Mouse (Mus musculus): ENCODE results near the gene Isx. TPM values are rescaled to one million over a fixed set of nuclear protein-coding genes. Genes with fewer than 3 reads are reported as not detected.
A peak's percentile ranks its signal among the peaks of the same experiment; 100 is the strongest.

The Isx gene
- polyA plus RNA-seq, 1 experiment from 2014 or later, result 76.3 TPM

GRCm38 (mm10) chr8:74903054-74903842 is 30.3 kb downstream of the Isx start:
- no peak overlapping the region for H3K4me2 ChIP-seq (replicated peaks)
- H3K9me3 ChIP-seq, result no peaks in the 10 kb centered on the region
- H3K9ac ChIP-seq, result no peak overlapping the region
- no peaks in the 10 kb centered on the region for H3K27me3 ChIP-seq (replicated peaks)
- H3K4me3 ChIP-seq (replicated peaks), result no peak overlapping the region
- no peaks in the 10 kb centered on the region for H3K36me3 ChIP-seq
- peak; percentile 65 for ATAC-seq
- H3K4me1 ChIP-seq (replicated peaks), result peaks cover 12% of the 10 kb centered on the region
- peak overlapping the region; percentile 19; the same call in 1 of the 2 replicates for H3K27ac ChIP-seq
- WGBS, result 34% methylated on average over 6 of the region's 6 CpGs

GRCm38 (mm10) chr8:74906333-74906732 is 33.4 kb downstream of the Isx start:
- H3K36me3 ChIP-seq, result no peaks in the 10 kb centered on the region
- no peak for ATAC-seq
- no peak overlapping the region for H3K9ac ChIP-seq
- no peak overlapping the region for H3K4me3 ChIP-seq (replicated peaks)
- no peak overlapping the region for H3K27ac ChIP-seq
- peaks cover 12% of the 10 kb centered on the region for H3K4me1 ChIP-seq (replicated peaks)
- no peaks in the 10 kb centered on the region for H3K9me3 ChIP-seq
- no peak overlapping the region for H3K4me2 ChIP-seq (replicated peaks)
- H3K27me3 ChIP-seq (replicated peaks), result no peaks in the 10 kb centered on the region
- 64% methylated on average over 1 of the region's 1 CpGs for WGBS

- H3K9me3 ChIP-seq, result no peaks in the 10 kb centered on the region
- peak; percentile 45 for ATAC-seq
- H3K4me1 ChIP-seq (replicated peaks), result no peaks in the 10 kb centered on the region
- H3K4me2 ChIP-seq (replicated peaks), result no peak overlapping the region
- H3K27ac ChIP-seq, result no peak overlapping the region
- H3K36me3 ChIP-seq, result no peaks in the 10 kb centered on the region
- no peak overlapping the region for H3K4me3 ChIP-seq (replicated peaks)
- H3K27me3 ChIP-seq (replicated peaks), result no peaks in the 10 kb centered on the region
- H3K9ac ChIP-seq, result no peak overlapping the region
- 82% methylated on average over 1 of the region's 1 CpGs for WGBS
Measured at GRCm38 (mm10) chr8:74910708-74911107, 37.7 kb downstream of the Isx start.

GRCm38 (mm10) chr8:74920691-74921421 is 47.9 kb downstream of the Isx start:
- Histone ChIP-seq H3K36me3 (no peaks in the 10 kb centered on the region), H3K27me3 (replicated peaks) (no peaks in the 10 kb centered on the region), H3K4me3 (replicated peaks) (no peak overlapping the region), H3K9me3 (no peaks in the 10 kb centered on the region), H3K9ac (no peak overlapping the region), H3K27ac (peak overlapping the region; percentile 67), H3K4me1 (replicated peaks) (0 out of 2 replicates have a peak, but pooled peaks cover 3% of the 10 kb centered on the region), H3K4me2 (replicated peaks) (0 out of 2 replicates have a peak overlapping the region, but pooled peaks have one; percentile 12)
- ATAC-seq, result peak; percentile 96
- WGBS, result 31% methylated on average over 8 of the region's 8 CpGs

GRCm38 (mm10) chr8:74921882-74922518 is 49.0 kb downstream of the Isx start:
- 0 out of 2 replicates have a peak, but pooled peaks cover 3% of the 10 kb centered on the region for H3K4me1 ChIP-seq (replicated peaks)
- no peak overlapping the region for H3K9ac ChIP-seq
- no peak overlapping the region for H3K4me2 ChIP-seq (replicated peaks)
- H3K27ac ChIP-seq, result peak overlapping the region; percentile 6; the same call in 1 of the 2 replicates
- no peaks in the 10 kb centered on the region for H3K27me3 ChIP-seq (replicated peaks)
- no peaks in the 10 kb centered on the region for H3K36me3 ChIP-seq
- 65% methylated on average over 4 of the region's 4 CpGs for WGBS
- peak; percentile 34; the same call in 1 of the 2 replicates for ATAC-seq
- no peak overlapping the region for H3K4me3 ChIP-seq (replicated peaks)
- no peaks in the 10 kb centered on the region for H3K9me3 ChIP-seq

GRCm38 (mm10) chr8:74927940-74928339 is 55.0 kb downstream of the Isx start:
- no peak overlapping the region for H3K4me3 ChIP-seq (replicated peaks)
- no peaks in the 10 kb centered on the region for H3K27me3 ChIP-seq (replicated peaks)
- no peak overlapping the region for H3K27ac ChIP-seq
- WGBS, result 41% methylated on average over 1 of the region's 1 CpGs
- no peaks in the 10 kb centered on the region for H3K9me3 ChIP-seq
- no peak overlapping the region for H3K9ac ChIP-seq
- no peak for ATAC-seq
- no peaks in the 10 kb centered on the region for H3K4me1 ChIP-seq (replicated peaks)
- H3K36me3 ChIP-seq, result no peaks in the 10 kb centered on the region
- no peak overlapping the region for H3K4me2 ChIP-seq (replicated peaks)

- H3K9ac ChIP-seq, result no peak overlapping the region
- H3K36me3 ChIP-seq, result no peaks in the 10 kb centered on the region
- 25% methylated on average over 3 of the region's 3 CpGs for WGBS
- peak; percentile 71 for ATAC-seq
- H3K9me3 ChIP-seq, result no peaks in the 10 kb centered on the region
- no peak overlapping the region for H3K27ac ChIP-seq
- H3K4me3 ChIP-seq (replicated peaks), result no peak overlapping the region
- no peaks in the 10 kb centered on the region for H3K4me1 ChIP-seq (replicated peaks)
- H3K4me2 ChIP-seq (replicated peaks), result no peak overlapping the region
- no peaks in the 10 kb centered on the region for H3K27me3 ChIP-seq (replicated peaks)
Measured at GRCm38 (mm10) chr8:74930731-74931130, 57.8 kb downstream of the Isx start.

GRCm38 (mm10) chr8:74935308-74935707 is 62.3 kb downstream of the Isx start:
- Histone ChIP-seq H3K4me1 (replicated peaks) (no peaks in the 10 kb centered on the region), H3K9me3 (no peaks in the 10 kb centered on the region), H3K9ac (no peak overlapping the region), H3K27ac (no peak overlapping the region), H3K36me3 (no peaks in the 10 kb centered on the region), H3K4me2 (replicated peaks) (no peak overlapping the region), H3K27me3 (replicated peaks) (no peaks in the 10 kb centered on the region), H3K4me3 (replicated peaks) (no peak overlapping the region)
- WGBS, result 28% methylated on average over 6 of the region's 6 CpGs
- peak; percentile 52; the same call in 1 of the 2 replicates for ATAC-seq

GRCm38 (mm10) chr8:74936656-74937055 is 63.7 kb downstream of the Isx start:
- H3K4me2 ChIP-seq (replicated peaks), result no peak overlapping the region

GRCm38 (mm10) chr8:74942056-74942455 is 69.1 kb downstream of the Isx start:
- H3K4me3 ChIP-seq (replicated peaks), result no peak overlapping the region
- no peak overlapping the region for H3K27ac ChIP-seq
- ATAC-seq, result no peak
- no peak overlapping the region for H3K9ac ChIP-seq
- H3K27me3 ChIP-seq (replicated peaks), result no peaks in the 10 kb centered on the region
- H3K9me3 ChIP-seq, result no peaks in the 10 kb centered on the region
- 95% methylated on average over 3 of the region's 3 CpGs for WGBS
- H3K4me1 ChIP-seq (replicated peaks), result no peaks in the 10 kb centered on the region
- H3K4me2 ChIP-seq (replicated peaks), result no peak overlapping the region
- H3K36me3 ChIP-seq, result no peaks in the 10 kb centered on the region

More at GRCm38 (mm10) chr8:74936656-74937055, 63.7 kb downstream of the Isx start:
- no peaks in the 10 kb centered on the region for H3K9me3 ChIP-seq
- no peak overlapping the region for H3K9ac ChIP-seq
- no peaks in the 10 kb centered on the region for H3K27me3 ChIP-seq (replicated peaks)
- WGBS, result 82% methylated on average over 2 of the region's 2 CpGs
- H3K4me1 ChIP-seq (replicated peaks), result no peaks in the 10 kb centered on the region
- no peak overlapping the region for H3K4me3 ChIP-seq (replicated peaks)
- ATAC-seq, result no peak
- H3K36me3 ChIP-seq, result no peaks in the 10 kb centered on the region
- no peak overlapping the region for H3K27ac ChIP-seq

Data from intestine, embryonic 15.5 days (tissue).